Mouse (Mus musculus): ENCODE data around the gene Pigb. TPM values are rescaled to one million over a fixed set of nuclear protein-coding genes. Genes with fewer than 3 reads are reported as not detected.

Gene Pigb
- total and polyA plus RNA-seq, 2 experiments from 2014 or later, result 10.0 to 10.3 TPM

- H3K4me3 ChIP-seq (ENCODE audit: low read depth, low read length), result no peak overlapping the region
- no peak for ATAC-seq
- H3K27me3 ChIP-seq (ENCODE audit: insufficient read depth, low read length), result no peaks in the 10 kb centered on the region
- DNase-seq, result no peak
- peaks cover 57% of the 10 kb centered on the region for H3K36me3 ChIP-seq (ENCODE audit: insufficient read depth)
- H3K4me2 ChIP-seq (ENCODE audit: low read depth), result no peak overlapping the region
- H3K9me3 ChIP-seq (ENCODE audit: low read length), result no peaks in the 10 kb centered on the region
- H3K9ac ChIP-seq, result no peak overlapping the region
- no peak overlapping the region for H3K27ac ChIP-seq (ENCODE audit: low read depth, low read length)
- TF ChIP-seq CTCF (IDR thresholded peaks at IDR 0.05; ENCODE audit: low read depth), result no peak
- no peaks in the 10 kb centered on the region for H3K4me1 ChIP-seq (ENCODE audit: insufficient read depth)
- 78% methylated on average over 3 of the region's 3 CpGs for WGBS
These were observed 31.8 kb downstream of the Pigb start for GRCm38 (mm10) chr9:73008384-73008783.

GRCm38 (mm10) chr9:73006175-73006574 lies 34.0 kb downstream of the Pigb start:
- Histone ChIP-seq H3K9ac (no peak overlapping the region), H3K4me2 (ENCODE audit: low read depth) (no peak overlapping the region), H3K36me3 (ENCODE audit: insufficient read depth) (peaks cover 52% of the 10 kb centered on the region), H3K9me3 (ENCODE audit: low read length) (no peaks in the 10 kb centered on the region), H3K4me1 (ENCODE audit: insufficient read depth) (no peaks in the 10 kb centered on the region), H3K27ac (ENCODE audit: low read depth, low read length) (no peak overlapping the region), H3K4me3 (ENCODE audit: low read depth, low read length) (no peak overlapping the region), H3K27me3 (ENCODE audit: insufficient read depth, low read length) (no peaks in the 10 kb centered on the region)
- ATAC-seq (no peak), DNase-seq (no peak)
- WGBS, result 93% methylated on average over 3 of the region's 3 CpGs
- peak; percentile 41 for TF ChIP-seq CTCF (IDR thresholded peaks at IDR 0.05; ENCODE audit: low read depth)

DNA sequence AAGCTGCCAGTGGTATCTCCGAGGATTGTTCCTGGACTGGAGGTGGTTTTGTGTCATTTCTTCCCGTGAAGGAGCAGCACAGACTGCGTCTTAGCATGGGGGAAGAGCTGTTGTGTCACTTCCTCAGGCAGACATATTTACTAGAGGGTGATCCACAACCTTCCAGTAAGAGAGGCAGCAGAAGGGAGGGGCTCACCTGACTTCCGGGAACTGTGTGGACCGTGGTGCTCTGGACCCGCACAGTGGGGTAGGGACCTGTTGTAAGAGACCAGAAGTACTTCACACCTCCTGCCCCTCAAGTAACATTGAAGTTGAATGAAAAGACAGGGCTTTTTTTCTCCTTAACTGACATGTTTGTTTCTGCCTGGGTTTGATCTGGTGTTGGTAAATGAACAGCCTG lies 35.1 kb downstream of the Pigb start:
- no peak overlapping the region for H3K4me2 ChIP-seq (ENCODE audit: low read depth)
- no peak overlapping the region for H3K9ac ChIP-seq
- ATAC-seq, result no peak
- DNase-seq, result no peak
- H3K27ac ChIP-seq (ENCODE audit: low read depth, low read length), result no peak overlapping the region
- WGBS, result 83% methylated on average over 6 of the region's 6 CpGs
- no peaks in the 10 kb centered on the region for H3K27me3 ChIP-seq (ENCODE audit: insufficient read depth, low read length)
- no peaks in the 10 kb centered on the region for H3K9me3 ChIP-seq (ENCODE audit: low read length)
- peaks cover 48% of the 10 kb centered on the region for H3K36me3 ChIP-seq (ENCODE audit: insufficient read depth)
- no peak for TF ChIP-seq CTCF (IDR thresholded peaks at IDR 0.05; ENCODE audit: low read depth)
- no peaks in the 10 kb centered on the region for H3K4me1 ChIP-seq (ENCODE audit: insufficient read depth)
- no peak overlapping the region for H3K4me3 ChIP-seq (ENCODE audit: low read depth, low read length)

GRCm38 (mm10) chr9:73004076-73004475 lies 36.1 kb downstream of the Pigb start:
- Histone ChIP-seq H3K4me3 (ENCODE audit: low read depth, low read length) (no peak overlapping the region), H3K27me3 (ENCODE audit: insufficient read depth, low read length) (no peaks in the 10 kb centered on the region), H3K4me2 (ENCODE audit: low read depth) (no peak overlapping the region), H3K4me1 (ENCODE audit: insufficient read depth) (no peaks in the 10 kb centered on the region), H3K9me3 (ENCODE audit: low read length) (no peaks in the 10 kb centered on the region), H3K36me3 (ENCODE audit: insufficient read depth) (peaks cover 48% of the 10 kb centered on the region), H3K27ac (ENCODE audit: low read depth, low read length) (no peak overlapping the region), H3K9ac (no peak overlapping the region)
- WGBS, result 89% methylated on average over 8 of the region's 8 CpGs
- DNase-seq (no peak), ATAC-seq (no peak)
- TF ChIP-seq CTCF (IDR thresholded peaks at IDR 0.05; ENCODE audit: low read depth), result no peak

- H3K4me3 ChIP-seq (ENCODE audit: low read depth, low read length), result no peak overlapping the region
- no peak overlapping the region for H3K9ac ChIP-seq
- H3K27ac ChIP-seq (ENCODE audit: low read depth, low read length), result no peak overlapping the region
- DNase-seq (no peak), ATAC-seq (no peak)
- peaks cover 43% of the 10 kb centered on the region for H3K36me3 ChIP-seq (ENCODE audit: insufficient read depth)
- no peak overlapping the region for H3K4me2 ChIP-seq (ENCODE audit: low read depth)
- H3K4me1 ChIP-seq (ENCODE audit: insufficient read depth), result no peaks in the 10 kb centered on the region
- H3K9me3 ChIP-seq (ENCODE audit: low read length), result no peaks in the 10 kb centered on the region
- 47% methylated on average over 3 of the region's 3 CpGs for WGBS
- no peaks in the 10 kb centered on the region for H3K27me3 ChIP-seq (ENCODE audit: insufficient read depth, low read length)
- TF ChIP-seq CTCF (IDR thresholded peaks at IDR 0.05; ENCODE audit: low read depth), result no peak
These were observed 38.0 kb downstream of the Pigb start for GRCm38 (mm10) chr9:73002177-73002576.

DNA sequence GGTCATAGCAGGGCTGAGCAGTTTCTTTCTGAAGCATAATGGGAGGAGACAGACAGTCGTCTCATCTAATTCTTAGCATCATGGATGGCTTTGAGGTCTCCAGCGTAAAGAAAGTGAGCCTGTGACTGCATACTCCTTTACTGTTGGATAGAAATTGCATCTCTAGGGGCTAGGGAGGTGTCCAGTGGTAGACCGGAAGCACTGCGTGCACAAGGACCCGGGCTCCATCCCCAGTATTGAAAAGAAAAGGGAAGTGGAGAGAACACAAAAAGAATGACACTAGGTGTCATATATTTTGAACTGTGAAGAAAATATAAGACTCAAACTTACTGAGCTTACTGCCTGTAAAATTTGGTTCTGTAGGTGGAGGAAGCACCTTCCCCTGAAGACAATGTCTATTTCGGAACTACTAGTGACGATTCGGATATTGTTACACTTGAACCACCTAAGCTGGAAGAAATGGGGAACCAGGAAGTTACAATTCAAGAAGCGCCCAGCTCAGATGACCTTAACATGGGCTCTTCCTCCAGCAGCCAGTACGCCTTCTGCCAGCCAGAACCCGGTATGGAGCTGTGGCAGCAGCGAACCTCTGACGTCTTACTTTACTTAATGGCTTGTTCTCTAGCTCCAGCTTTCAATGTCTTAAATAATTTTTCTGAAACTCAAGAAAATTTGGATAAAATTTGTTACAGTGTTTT lies 38.7 kb downstream of the Pigb start:
- H3K36me3 ChIP-seq (ENCODE audit: insufficient read depth), result peaks cover 43% of the 10 kb centered on the region
- WGBS, result 88% methylated on average over 13 of the region's 13 CpGs
- no peak overlapping the region for H3K9ac ChIP-seq
- DNase-seq, result no peak
- no peak for TF ChIP-seq CTCF (IDR thresholded peaks at IDR 0.05; ENCODE audit: low read depth)
- H3K4me3 ChIP-seq (ENCODE audit: low read depth, low read length), result no peak overlapping the region
- no peak for ATAC-seq
- no peak overlapping the region for H3K4me2 ChIP-seq (ENCODE audit: low read depth)
- H3K9me3 ChIP-seq (ENCODE audit: low read length), result no peaks in the 10 kb centered on the region
- no peaks in the 10 kb centered on the region for H3K4me1 ChIP-seq (ENCODE audit: insufficient read depth)
- H3K27me3 ChIP-seq (ENCODE audit: insufficient read depth, low read length), result no peaks in the 10 kb centered on the region
- H3K27ac ChIP-seq (ENCODE audit: low read depth, low read length), result no peak overlapping the region

DNA sequence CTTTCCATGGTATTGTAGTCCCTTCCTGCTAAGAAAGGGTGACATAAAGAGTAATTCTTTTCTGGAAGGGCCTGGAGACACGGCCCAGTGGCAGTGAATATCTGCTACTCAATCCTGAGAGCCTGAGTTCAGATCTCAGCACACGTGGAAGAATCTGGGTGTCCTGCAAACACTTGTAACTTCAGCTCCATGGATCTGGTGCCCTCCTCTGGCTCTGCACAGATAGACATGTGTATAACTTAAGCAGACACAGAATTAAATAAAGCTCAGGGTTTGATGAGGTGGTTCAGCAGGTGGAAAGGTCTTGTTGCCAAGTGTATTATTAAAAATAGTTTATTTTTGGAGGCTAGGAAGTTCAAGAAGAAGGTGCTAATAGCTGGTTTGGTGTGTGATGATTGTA lies 39.7 kb downstream of the Pigb start:
- TF ChIP-seq CTCF (IDR thresholded peaks at IDR 0.05; ENCODE audit: low read depth), result peak; percentile 38
- no peak for ATAC-seq
- WGBS, result 79% methylated on average over 2 of the region's 2 CpGs

More for the DNA sequence above, 39.7 kb downstream of the Pigb start:
- Histone ChIP-seq H3K9me3 (ENCODE audit: low read length) (no peaks in the 10 kb centered on the region), H3K27me3 (ENCODE audit: insufficient read depth, low read length) (no peaks in the 10 kb centered on the region), H3K9ac (no peak overlapping the region), H3K4me3 (ENCODE audit: low read depth, low read length) (no peak overlapping the region), H3K4me2 (ENCODE audit: low read depth) (no peak overlapping the region), H3K36me3 (ENCODE audit: insufficient read depth) (peaks cover 35% of the 10 kb centered on the region), H3K27ac (ENCODE audit: low read depth, low read length) (no peak overlapping the region), H3K4me1 (ENCODE audit: insufficient read depth) (no peaks in the 10 kb centered on the region)
- peak; percentile 3 for DNase-seq
